Mouse (Mus musculus): Measurements from ENCODE around the gene Rpl11. TPM values are rescaled to one million over a fixed set of nuclear protein-coding genes. Genes with fewer than 3 reads are reported as not detected.
"Not testable (repeated sequence)": the region's sequence is repeated elsewhere in the genome, so short reads cannot be mapped to it uniquely, and the experiment has no call there.

Rpl11 gene
- total RNA-seq, 1 experiment from 2014 or later, result 589 TPM

DNA sequence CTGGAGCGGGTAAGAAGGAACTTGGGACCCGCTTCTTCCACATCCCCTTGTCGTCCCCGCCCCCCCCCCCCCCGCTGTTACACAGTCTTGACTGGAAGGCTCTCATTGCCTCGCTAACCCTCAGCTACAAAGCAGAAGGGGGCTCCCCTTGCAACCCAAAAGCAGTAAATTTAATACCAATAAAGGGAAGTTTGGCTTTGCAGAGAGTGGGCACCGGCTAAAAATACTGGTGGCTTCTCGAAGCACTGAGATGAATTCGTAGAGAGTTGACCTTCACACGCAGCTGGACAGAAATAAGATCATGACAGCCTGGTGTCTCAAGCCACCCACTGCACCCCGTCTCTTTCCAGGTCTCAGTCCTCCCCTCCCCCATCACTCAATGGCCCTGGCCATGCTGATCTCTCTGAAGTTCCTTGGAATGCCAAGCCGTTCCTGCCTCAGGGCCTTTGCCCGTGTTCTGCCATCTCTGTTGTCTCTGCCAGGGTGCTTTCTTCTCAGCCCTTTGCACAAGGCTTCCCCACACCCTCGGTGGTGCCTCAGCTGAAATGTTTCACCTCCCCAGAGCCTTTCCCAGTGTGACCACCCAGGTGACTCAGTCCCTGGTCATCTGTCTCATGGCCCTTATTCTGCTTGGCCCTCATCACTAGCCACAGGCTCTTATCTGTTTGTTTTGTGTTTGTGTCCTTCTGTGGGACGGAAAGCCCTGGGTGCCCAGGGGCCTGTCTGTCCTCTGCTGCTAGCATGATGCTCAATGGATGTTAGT lies 23.7 kb upstream of the Rpl11 start:
- no peak for ATAC-seq (replicated peaks; ENCODE audit: insufficient number of reproducible peaks, low FRiP score, low TSS enrichment, poor library complexity, severe bottlenecking)

DNA sequence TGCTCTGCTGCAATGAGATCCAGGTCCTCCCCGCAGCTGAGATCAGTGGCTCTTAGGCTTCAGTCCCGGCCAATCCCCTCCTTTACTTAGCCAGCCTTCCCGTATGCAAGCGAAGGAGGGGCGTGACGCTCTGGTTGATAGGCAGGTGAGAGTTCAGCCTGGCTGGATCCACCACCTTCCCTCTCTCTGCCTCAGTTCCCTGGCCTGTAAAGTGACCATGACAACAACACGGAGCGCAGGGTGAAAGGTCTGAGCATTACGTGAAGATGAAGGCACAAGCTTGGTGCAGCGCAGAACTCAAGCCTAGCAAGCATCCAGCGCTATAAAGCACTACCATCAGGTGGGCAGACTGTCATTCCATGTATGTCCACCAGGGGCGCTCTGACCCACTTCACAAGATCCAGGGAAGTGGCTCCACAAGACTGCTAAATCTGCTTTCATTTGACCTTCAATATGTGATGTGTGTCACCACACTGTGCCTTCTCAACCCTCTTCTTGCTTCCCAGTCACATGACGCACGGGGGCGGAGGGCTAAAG lies 18.0 kb upstream of the Rpl11 start:
- ATAC-seq (replicated peaks; ENCODE audit: insufficient number of reproducible peaks, low FRiP score, low TSS enrichment, poor library complexity, severe bottlenecking), result peak; percentile 86

DNA sequence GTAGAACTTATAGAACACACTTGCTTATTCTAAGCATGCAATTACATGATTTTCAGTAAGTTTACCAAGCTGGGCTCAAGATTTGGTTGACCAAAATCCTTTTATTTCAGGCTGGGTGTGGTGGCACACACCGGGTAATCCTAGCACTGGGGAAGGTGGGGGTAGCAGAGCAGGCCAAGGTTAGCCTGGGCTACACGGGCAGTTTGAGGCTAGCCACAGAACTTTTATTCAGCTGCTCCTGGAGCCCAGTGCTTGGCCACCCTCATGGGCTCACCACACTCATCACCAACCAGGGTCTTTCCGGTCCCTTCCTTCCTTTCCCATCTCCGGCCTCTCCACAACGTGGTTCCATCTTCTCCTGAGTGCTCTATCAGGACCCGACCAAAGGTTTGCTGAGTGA lies 17.4 kb upstream of the Rpl11 start:
- ATAC-seq (replicated peaks; ENCODE audit: insufficient number of reproducible peaks, low FRiP score, low TSS enrichment, poor library complexity, severe bottlenecking), result no peak

DNA sequence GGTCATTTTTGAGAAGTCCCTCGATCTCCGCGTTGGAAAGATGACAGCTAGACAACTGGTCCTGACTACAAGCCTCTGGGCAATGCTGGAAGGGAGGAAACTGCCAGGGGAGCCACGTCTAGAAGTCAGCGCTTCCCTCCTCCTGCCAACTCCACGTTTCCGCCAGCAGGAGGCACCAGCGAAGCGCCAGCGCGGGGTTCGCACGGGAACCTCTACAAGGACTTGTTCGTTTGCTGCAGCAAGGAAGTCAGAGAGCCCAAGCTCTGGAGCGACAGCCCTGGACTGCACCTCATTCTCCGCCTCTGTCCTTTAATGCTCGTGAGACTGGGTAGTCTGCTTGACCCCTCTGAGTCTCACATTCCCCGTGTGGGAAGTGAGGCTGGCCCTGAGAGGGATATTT lies 16.7 kb upstream of the Rpl11 start:
- peak; percentile 77 for ATAC-seq (replicated peaks; ENCODE audit: insufficient number of reproducible peaks, low FRiP score, low TSS enrichment, poor library complexity, severe bottlenecking)

DNA sequence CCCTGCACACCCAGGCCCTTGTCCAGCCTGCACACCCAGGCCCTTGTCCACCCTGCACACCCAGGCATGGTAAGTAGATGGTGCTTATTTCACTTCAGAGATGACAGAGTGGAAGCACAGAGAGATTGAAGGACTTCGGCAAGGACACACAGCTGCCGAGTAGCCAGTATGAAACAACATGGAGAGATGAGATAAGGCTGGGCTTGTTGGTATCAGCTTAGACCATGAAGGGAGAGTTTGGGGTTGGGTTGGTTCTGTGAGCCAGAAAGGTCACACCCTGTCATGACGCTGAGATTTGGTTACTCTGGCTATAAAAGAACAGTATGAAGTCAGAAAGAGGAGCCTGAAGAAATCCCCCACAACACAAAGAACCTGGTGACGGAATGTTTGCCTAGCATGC lies 16.1 kb upstream of the Rpl11 start:
- no peak for ATAC-seq (replicated peaks; ENCODE audit: insufficient number of reproducible peaks, low FRiP score, low TSS enrichment, poor library complexity, severe bottlenecking)

DNA sequence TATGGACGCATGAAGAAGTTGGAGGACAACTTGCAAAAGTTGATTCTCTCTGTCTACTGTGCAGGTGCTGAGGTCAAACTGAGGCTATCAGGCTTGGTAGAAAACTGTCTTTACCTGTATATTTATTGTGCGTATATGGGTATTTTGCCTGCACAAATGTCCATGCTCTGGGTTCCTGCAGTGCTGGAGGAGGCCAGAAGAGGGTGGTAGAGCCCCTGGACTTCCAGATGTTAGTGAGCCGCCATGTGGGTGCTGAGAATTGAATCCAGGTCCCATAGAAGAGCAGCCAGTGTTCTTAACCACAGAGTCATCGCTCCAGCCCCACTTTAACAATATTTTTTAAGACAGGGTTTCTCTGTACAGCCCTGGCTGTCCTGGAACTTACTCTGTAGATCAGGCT lies 9.9 kb upstream of the Rpl11 start:
- no peak for ATAC-seq (replicated peaks; ENCODE audit: insufficient number of reproducible peaks, low FRiP score, low TSS enrichment, poor library complexity, severe bottlenecking)

DNA sequence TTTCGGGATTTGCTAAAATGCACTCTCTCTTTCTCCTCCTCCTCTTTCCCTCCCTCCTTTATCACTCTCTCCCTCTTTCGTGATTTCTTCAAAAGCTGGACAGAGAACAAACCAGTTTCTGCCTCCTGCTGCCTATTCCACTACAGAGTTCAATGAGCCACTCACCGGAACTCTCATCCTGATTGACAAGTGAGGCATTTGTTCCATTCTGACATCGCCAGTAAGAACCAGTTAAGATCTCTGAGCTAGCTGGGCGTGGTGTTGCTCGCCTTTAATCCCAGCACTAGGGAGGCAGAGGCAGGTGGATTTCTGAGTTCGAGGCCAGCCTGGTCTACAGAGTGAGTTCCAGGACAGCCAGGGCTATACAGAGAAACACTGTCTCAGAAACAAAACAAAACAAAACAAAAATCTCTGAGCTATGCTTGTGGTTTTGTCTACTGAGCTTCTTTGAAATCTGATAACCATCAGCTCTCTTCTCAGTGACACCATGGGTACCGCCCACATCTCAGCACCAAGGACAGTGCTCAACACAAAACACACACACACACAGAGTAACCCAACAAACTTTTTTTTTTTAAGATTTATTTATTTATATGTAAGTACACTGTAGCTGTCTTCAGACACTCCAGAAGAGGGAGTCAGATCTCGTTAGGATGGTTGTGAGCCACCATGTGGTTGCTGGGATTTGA lies 6.7 kb upstream of the Rpl11 start:
- ATAC-seq (replicated peaks; ENCODE audit: insufficient number of reproducible peaks, low FRiP score, low TSS enrichment, poor library complexity, severe bottlenecking), result not testable (repeated sequence)

DNA sequence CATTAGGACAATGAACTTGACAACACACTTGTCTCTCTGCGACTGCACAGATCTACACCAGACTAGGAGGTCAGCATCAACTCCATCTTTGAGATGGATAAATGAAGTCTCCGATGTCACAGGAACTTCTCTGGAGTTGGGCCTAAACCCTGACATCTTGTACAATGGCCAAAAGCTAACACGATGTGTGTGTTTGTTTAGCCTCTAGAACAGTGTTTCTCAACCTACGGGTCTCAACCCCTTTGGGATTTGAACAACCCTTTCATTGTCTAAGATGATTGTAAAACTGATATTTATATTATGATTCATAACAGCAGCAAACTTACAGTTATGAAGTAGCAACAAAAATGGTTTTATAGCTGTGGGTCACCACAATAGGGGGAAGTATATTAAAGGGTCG lies 4.7 kb upstream of the Rpl11 start:
- no peak for ATAC-seq (replicated peaks; ENCODE audit: insufficient number of reproducible peaks, low FRiP score, low TSS enrichment, poor library complexity, severe bottlenecking)

DNA sequence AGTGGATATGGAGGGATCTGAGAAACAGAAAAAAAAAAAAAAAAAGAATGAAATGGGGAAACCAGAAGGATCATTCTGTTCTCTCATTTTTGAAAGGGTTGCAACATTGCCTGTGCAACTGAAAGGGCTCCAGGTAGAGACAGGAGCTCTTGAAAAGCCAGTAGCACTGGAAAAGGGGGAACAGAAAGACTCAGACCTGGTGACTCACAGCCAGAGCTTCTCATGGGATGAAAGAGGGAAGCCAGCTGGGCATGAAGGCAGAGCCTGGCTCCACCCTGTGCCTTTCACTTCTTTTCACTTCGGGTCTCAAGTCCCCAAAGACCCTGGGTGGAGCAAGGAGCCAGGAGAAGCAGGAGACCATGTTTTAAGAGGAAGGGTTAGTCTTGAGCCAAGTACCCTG lies 2.8 kb upstream of the Rpl11 start:
- ATAC-seq (replicated peaks; ENCODE audit: insufficient number of reproducible peaks, low FRiP score, low TSS enrichment, poor library complexity, severe bottlenecking), result no peak

DNA sequence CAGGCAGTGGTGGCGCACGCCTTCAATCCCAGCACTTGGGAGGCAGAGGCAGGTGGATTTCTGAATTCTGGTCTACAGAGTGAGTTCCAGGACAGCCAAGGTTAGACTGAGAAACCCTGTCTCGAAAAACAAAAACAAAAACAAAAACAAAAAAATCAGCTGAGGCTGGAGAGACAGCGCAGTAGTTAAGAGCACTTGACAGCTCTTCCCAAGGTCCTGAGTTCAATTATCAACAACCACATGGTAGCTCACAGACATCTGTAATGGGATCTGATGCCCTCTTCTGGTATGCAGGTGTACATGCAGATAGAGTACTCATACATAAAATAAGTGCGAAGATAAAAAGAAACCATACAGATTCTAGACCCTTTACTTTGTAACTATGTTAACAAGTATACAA lies 615 bp upstream of the Rpl11 start:
- ATAC-seq (replicated peaks; ENCODE audit: insufficient number of reproducible peaks, low FRiP score, low TSS enrichment, poor library complexity, severe bottlenecking), result no peak

DNA sequence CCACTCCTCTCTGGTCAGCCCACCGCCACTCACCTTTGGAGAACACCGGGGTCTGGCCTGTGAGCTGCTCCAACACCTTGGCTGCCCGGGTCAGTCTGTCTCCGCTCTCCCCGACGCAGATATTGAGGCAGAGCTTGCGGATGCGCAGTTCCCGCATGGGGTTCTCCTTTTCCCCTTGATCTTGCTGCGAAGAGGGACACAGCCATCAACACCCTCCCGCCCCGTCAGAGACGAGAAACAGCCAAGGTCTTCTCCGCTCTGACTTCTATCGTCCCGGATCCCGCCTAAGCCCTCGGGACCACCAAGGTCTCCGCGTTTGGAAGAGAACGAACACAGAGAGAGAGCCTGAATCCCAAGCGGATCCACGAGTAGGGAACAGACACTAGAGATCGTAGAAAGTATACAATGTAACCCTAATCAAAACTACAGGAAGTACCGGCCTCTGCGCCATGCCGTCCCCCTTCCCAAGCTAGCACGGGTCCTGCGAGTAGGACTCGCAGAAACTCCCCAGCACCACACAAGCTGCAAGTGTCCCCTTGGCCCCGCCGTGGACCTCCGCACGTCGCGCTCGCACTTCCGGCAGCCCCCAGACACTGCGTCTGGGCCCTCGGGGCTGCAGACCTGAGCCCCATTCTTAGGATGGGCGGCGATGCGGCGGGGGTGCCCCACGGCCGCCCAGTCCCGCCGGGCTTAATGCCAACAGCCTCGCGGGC lies 538 bp downstream of the Rpl11 start:
- ATAC-seq (replicated peaks; ENCODE audit: insufficient number of reproducible peaks, low FRiP score, low TSS enrichment, poor library complexity, severe bottlenecking), result no peak

DNA sequence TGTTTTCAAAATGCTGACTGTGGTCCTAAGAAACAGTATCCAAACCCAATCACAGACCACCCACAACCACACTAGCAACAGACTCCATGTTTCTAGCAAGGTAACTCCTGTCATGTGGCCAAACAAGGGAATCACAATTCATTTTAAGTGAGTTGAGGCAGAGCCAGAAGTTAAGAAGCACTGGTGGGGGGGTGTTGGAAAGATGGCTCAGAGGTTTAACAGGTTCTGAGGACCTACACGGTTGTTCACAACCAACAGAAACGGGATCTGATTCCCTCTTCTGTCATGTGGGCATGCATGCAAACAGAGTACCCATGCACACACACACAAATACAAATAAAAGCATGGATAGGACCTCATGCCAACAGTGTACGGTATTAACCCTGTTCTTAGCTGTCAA lies 1.2 kb downstream of the Rpl11 start:
- no peak for ATAC-seq (replicated peaks; ENCODE audit: insufficient number of reproducible peaks, low FRiP score, low TSS enrichment, poor library complexity, severe bottlenecking)

DNA sequence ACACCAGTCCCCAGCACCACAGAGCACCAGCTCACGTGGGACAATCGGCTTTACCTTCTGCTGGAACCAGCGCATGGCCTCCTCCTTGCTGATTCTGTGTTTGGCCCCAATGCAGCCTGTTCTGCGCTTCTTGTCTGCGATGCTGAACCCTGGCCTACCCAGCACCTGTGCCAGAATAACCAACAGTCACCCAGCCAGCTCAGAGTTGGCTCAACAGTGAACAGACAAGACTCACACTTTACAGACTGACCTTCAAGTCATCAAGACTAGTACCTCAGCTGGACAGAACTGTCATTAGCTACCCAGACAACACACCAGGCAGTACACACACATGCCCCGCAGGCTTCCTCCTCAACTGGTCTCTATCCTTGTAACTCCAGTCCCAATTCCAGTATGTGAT lies 3.0 kb downstream of the Rpl11 start:
- no peak for ATAC-seq (replicated peaks; ENCODE audit: insufficient number of reproducible peaks, low FRiP score, low TSS enrichment, poor library complexity, severe bottlenecking)

DNA sequence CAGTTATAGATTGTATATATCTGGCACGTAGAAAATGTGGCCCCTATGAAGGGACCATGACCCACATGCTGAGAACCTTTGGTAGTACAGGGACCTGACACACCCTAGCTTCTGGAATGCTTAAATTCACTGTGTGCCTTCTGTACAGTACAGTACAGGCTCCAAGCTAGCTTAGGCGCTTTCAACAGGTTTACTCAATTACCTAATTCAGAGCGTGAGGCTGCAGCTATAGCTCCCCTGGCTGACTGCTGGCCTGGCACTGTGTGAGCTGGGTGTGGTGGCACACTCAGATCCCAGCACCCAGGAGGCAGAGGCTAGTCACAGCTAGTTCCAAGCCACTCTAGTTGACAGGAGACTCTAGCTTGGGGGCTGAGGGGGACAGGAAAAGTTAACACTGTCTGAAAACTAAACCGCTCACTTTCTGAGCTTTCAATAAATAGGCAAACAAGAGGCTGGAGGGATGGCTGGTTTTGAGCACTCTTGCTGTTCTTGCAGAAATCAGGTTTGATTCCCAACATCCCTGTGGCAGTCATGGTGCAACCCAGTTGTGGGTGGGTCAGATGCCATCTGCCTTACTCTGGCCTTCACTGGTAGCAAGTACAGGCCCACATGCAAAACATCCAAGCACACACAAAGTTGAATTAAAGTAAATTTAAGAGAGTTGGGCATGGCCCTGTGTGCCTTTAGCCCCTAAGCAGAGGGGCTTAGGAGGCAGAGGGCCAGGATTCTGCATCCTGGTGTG lies 4.8 kb downstream of the Rpl11 start:
- no peak for ATAC-seq (replicated peaks; ENCODE audit: insufficient number of reproducible peaks, low FRiP score, low TSS enrichment, poor library complexity, severe bottlenecking)

DNA sequence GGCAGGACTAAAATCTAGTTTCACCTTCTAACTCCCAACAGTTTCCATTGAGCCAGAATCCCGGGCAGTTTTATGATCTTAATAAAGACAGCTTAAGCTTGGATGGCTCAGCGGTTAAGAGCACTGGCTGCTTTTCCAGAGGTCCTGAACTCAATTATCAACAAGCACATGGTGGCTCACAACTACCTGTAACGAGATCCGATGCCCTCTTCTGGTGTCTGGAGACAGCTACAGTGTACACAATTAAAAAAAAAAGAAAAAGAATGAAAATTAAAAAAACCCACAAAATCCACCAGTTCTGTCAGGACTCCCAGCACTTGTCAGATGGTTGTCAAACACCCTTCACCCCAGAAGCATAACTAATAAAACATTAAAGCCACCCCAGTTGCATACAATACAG lies 5.6 kb downstream of the Rpl11 start:
- ATAC-seq (replicated peaks; ENCODE audit: insufficient number of reproducible peaks, low FRiP score, low TSS enrichment, poor library complexity, severe bottlenecking), result no peak

DNA sequence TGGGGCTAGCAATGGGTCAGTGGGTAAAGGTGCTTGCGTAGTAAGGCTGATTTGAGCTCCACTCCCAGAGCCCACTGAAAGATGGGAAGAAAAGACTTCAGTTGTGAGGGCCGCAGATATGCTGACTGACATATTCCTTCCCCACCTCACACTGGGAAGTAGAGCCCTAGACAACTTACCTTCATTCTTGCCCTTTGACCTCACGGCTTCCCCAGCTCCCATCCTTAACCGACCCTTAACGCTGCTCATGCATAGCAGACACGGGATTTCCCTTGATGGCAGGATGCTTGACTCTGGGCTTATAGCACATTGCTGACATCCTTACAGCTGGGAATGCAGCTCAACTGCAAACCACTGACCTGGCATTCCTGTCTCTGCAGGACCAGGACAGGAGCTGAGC lies 6.3 kb downstream of the Rpl11 start:
- no peak for ATAC-seq (replicated peaks; ENCODE audit: insufficient number of reproducible peaks, low FRiP score, low TSS enrichment, poor library complexity, severe bottlenecking)

DNA sequence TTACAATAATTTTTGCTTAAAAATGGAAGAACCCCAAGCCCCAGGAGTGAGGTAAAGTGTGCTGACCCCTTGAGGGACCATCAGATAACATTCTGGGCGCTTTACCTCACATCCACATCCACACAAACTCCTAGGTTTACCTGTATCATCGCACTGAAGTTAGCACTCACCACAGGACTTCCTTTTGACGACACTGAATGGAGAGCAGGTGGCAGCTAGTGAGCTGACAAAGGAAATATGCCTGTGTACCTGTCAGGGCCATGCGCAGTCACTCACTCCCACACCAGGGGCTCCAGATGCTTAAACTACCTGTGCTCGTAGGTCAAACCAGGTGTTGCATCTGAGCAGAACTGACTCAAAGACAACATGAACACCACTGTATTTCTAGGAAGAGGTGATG lies 8.1 kb downstream of the Rpl11 start:
- no peak for ATAC-seq (replicated peaks; ENCODE audit: insufficient number of reproducible peaks, low FRiP score, low TSS enrichment, poor library complexity, severe bottlenecking)

DNA sequence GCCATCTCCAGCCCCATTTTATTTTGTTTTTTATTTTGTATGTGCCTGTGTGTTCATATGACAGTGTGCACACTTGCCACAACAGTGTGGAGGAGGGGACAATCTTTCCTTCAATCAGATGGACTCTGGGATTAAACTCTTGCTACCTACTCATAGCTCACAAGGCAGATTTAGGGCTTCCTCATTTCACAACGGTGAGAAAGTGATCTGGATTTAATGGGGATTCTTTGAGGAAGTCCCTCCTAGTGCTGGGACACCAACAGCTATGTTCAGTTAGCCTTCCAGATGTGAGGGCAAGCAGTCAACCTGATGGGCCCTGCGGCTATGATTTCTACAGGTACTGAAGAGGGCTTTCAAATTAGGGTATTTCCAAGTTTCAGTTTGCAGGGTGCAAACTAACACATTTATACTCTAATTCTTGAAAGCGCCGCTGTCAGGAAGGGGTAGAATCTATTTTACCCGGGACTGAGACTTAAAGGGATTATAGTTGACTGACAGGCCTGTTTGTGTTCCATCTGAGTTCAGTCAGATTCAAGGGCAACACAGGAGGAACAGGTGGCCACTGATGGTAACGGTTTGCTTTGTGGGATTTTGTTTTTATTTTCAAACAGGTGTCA lies 9.3 kb downstream of the Rpl11 start:
- no peak for ATAC-seq (replicated peaks; ENCODE audit: insufficient number of reproducible peaks, low FRiP score, low TSS enrichment, poor library complexity, severe bottlenecking)

DNA sequence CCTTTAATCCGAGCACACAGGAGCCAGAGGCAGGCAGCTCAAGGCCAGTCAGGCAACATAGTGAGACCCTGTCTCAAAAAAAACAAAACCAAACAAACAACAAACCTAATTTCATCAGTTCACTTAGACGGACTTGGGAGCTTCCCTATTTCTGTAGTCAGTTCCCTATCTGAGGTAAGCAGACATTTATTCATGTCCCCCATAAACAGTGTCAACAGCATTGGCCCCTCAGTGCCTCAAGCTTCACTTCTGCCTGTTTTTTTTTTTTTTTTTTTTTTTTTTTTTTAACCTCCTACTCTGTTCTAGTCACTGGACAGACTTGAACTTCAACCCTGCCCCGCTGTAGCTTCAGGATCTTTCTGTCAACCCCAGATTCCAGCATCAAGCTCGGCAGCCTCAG lies 18.1 kb downstream of the Rpl11 start:
- peak; percentile 86 for ATAC-seq (replicated peaks; ENCODE audit: insufficient number of reproducible peaks, low FRiP score, low TSS enrichment, poor library complexity, severe bottlenecking)

Data from monocyte, adult 5-6 weeks (primary cell).